Mouse (Mus musculus) kidney, embryonic 15.5 days (tissue): Measurements from ENCODE around the gene Hoxb3. TPM values are rescaled to one million over a fixed set of nuclear protein-coding genes. Genes with fewer than 3 reads are reported as not detected.

Experiments
- ATAC-seq: fragments of 200-750 bp; cut with Nextera tagmentation; replicated peaks from 2 replicates; pipeline ENCODE4 v1.8.0; 2017; ENCODE audit warnings: moderate TSS enrichment; ENCODE audit not compliant: low FRiP score
- H3K27ac ChIP-seq: fragments of 300-500 bp; sonication (generic); 2 replicates; pipeline ENCODE4 v1.5.1; 2015; ENCODE audit warnings: mild to moderate bottlenecking, inconsistent platforms
- H3K27me3 ChIP-seq: fragments of 300-500 bp; sonication (generic); 2 replicates; pipeline ENCODE4 v1.6.1; 2015; ENCODE audit warnings: inconsistent platforms
- H3K36me3 ChIP-seq: fragments of 300-500 bp; sonication (generic); 2 replicates; pipeline ENCODE4 v1.6.1; 2015; ENCODE audit warnings: inconsistent platforms
- H3K4me1 ChIP-seq: fragments of 300-500 bp; sonication (generic); 2 replicates; pipeline ENCODE4 v1.6.1; 2015; ENCODE audit warnings: inconsistent platforms
- H3K4me2 ChIP-seq: fragments of 300-500 bp; sonication (generic); 2 replicates; pipeline ENCODE4 v1.6.1; 2015; ENCODE audit warnings: moderate library complexity, mild to moderate bottlenecking, inconsistent platforms
- H3K4me3 ChIP-seq: fragments of 300-500 bp; sonication (generic); replicated peaks from 2 replicates; pipeline ENCODE4 v1.5.1; 2015; ENCODE audit warnings: mild to moderate bottlenecking, inconsistent platforms
- H3K9ac ChIP-seq: fragments of 300-500 bp; sonication (generic); 2 replicates; pipeline ENCODE4 v1.6.1; 2015; ENCODE audit warnings: mild to moderate bottlenecking, inconsistent platforms
- H3K9me3 ChIP-seq: fragments of 300-500 bp; sonication (generic); replicated peaks from 2 replicates; pipeline ENCODE4 v1.6.1; 2016; ENCODE audit warnings: inconsistent platforms
- WGBS: fragments of 180-500 bp; shearing (Covaris S2); methylation state at CpG from one replicate; pipeline ENCODE4 v1.1.7; 2015; ENCODE audit warnings: mixed read lengths; 5-methylcytosine and 5-hydroxymethylcytosine counted together
- polyA plus RNA-seq: library from polyadenylated mRNA; unstranded; fragments of >200 nt; fragmentation: Nextera tagmentation; extraction: Ambion mirVana; gene quantifications from 2 replicates; pipeline ENCODE4 v1.2.1, GENCODE M21; 2015

The Hoxb3 gene
- polyA plus RNA-seq, 1 experiment from 2014 or later = 4.5 TPM

GRCm38 (mm10) chr11:96353939-96354338 is 30.8 kb downstream of the Hoxb3 start:
- Histone ChIP-seq H3K4me1 (peaks cover 46% of the 10 kb centered on the region), H3K36me3 (no peaks in the 10 kb centered on the region), H3K4me2 (peak overlapping the region; percentile 81), H3K27ac (peak overlapping the region; percentile 96), H3K9me3 (no peaks in the 10 kb centered on the region), H3K27me3 (no peaks in the 10 kb centered on the region), H3K4me3 (peak overlapping the region; percentile 68), H3K9ac (peak overlapping the region; percentile 94)
- ATAC-seq = no peak
- 7% methylated on average over 8 of the region's 8 CpGs for WGBS

GRCm38 (mm10) chr11:96354376-96354775 is 31.2 kb downstream of the Hoxb3 start:
- Histone ChIP-seq H3K27ac (peak overlapping the region; percentile 96), H3K27me3 (no peaks in the 10 kb centered on the region), H3K4me2 (peak overlapping the region; percentile 81), H3K9ac (peak overlapping the region; percentile 94), H3K4me1 (peaks cover 41% of the 10 kb centered on the region), H3K36me3 (no peaks in the 10 kb centered on the region), H3K4me3 (peak overlapping the region; percentile 68), H3K9me3 (no peaks in the 10 kb centered on the region)
- under 1% methylated on average over 25 of the region's 25 CpGs for WGBS
- no peak for ATAC-seq

GRCm38 (mm10) chr11:96354801-96355311 is 31.7 kb downstream of the Hoxb3 start:
- Histone ChIP-seq H3K27me3 (no peaks in the 10 kb centered on the region), H3K36me3 (no peaks in the 10 kb centered on the region), H3K9me3 (no peaks in the 10 kb centered on the region), H3K4me1 (peaks cover 36% of the 10 kb centered on the region), H3K4me3 (peak overlapping the region; percentile 68), H3K9ac (peak overlapping the region; percentile 94), H3K4me2 (peak overlapping the region; percentile 81), H3K27ac (peak overlapping the region; percentile 96)
- WGBS = 6% methylated on average over 9 of the region's 9 CpGs
- no peak for ATAC-seq

- no peaks in the 10 kb centered on the region for H3K36me3 ChIP-seq
- H3K27me3 ChIP-seq = peaks cover 37% of the 10 kb centered on the region
- no peak overlapping the region for H3K9ac ChIP-seq
- H3K4me2 ChIP-seq = no peak overlapping the region
- 17% methylated on average over 5 of the region's 5 CpGs for WGBS
- ATAC-seq = peak; percentile 80
- no peak overlapping the region; the same call in 1 of the 2 replicates for H3K27ac ChIP-seq
- H3K4me3 ChIP-seq = no peak overlapping the region
- peaks cover 37% of the 10 kb centered on the region for H3K4me1 ChIP-seq
- H3K9me3 ChIP-seq = no peaks in the 10 kb centered on the region
These were observed 40.7 kb downstream of the Hoxb3 start for GRCm38 (mm10) chr11:96363807-96364206.

- H3K9ac ChIP-seq = peak within 1 kb of the TSS; percentile 8; the same call in 1 of the 2 replicates
- H3K4me3 ChIP-seq = peak within 1 kb of the TSS; percentile 28
- 12% methylated on average over 26 of the region's 26 CpGs for WGBS
- H3K4me1 ChIP-seq = peaks cover 49% of the 10 kb centered on the region
- peaks cover 49% of the 10 kb centered on the region for H3K27me3 ChIP-seq
- no peak within 1 kb of the TSS for H3K27ac ChIP-seq
- H3K36me3 ChIP-seq = no peaks in the 10 kb centered on the region
- peak within 1 kb of the TSS; percentile 57 for H3K4me2 ChIP-seq
- H3K9me3 ChIP-seq = no peaks in the 10 kb centered on the region
- ATAC-seq = 0 out of 2 replicates have a peak, but pooled peaks have one; percentile 12
These were observed 42.4 kb downstream of the Hoxb3 start, which contains the start of gene Hoxb1 for GRCm38 (mm10) chr11:96365441-96366091. TSS of gene Hoxb1 (plus strand) at chr11:96365752.

GRCm38 (mm10) chr11:96366092-96367041 is 43.2 kb downstream of the Hoxb3 start:
- peak overlapping the region; percentile 8; the same call in 1 of the 2 replicates for H3K9ac ChIP-seq
- WGBS = 4% methylated on average over 47 of the region's 47 CpGs
- ATAC-seq = peak; percentile 42

DNA sequence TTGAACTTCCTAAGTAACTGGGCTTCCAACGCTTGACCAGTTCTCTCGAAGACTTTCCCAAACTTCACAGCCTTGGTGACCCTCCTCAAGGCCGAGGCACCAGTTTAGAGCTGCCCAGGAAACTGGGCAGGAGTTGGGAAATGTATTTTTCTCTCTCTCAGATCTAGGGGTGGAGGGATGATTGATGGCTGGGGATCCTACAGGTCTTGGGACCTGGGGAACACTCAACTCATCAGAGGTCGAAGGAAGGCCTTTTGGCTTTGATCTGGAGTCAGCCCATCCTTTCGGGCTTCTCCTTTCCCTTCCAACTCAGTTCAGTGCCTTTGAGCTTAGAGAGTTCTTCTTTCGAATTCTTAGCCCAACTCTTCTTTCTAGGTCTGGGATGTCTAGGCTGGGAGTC is 44.0 kb downstream of the Hoxb3 start:
- H3K4me3 ChIP-seq = peak overlapping the region; percentile 28; the same call in 1 of the 2 replicates
- no peak for ATAC-seq
- no peaks in the 10 kb centered on the region for H3K36me3 ChIP-seq
- H3K9ac ChIP-seq = no peak overlapping the region; the same call in 1 of the 2 replicates
- no peaks in the 10 kb centered on the region for H3K9me3 ChIP-seq
- peak overlapping the region; percentile 57 for H3K4me2 ChIP-seq
- peaks cover 61% of the 10 kb centered on the region for H3K4me1 ChIP-seq
- H3K27ac ChIP-seq = no peak overlapping the region
- peaks cover 53% of the 10 kb centered on the region for H3K27me3 ChIP-seq
- 44% methylated on average over 6 of the region's 6 CpGs for WGBS

More at GRCm38 (mm10) chr11:96366092-96367041, 43.2 kb downstream of the Hoxb3 start:
- no peaks in the 10 kb centered on the region for H3K36me3 ChIP-seq
- H3K9me3 ChIP-seq = no peaks in the 10 kb centered on the region
- H3K4me1 ChIP-seq = peaks cover 55% of the 10 kb centered on the region
- peak overlapping the region; percentile 57 for H3K4me2 ChIP-seq
- H3K27me3 ChIP-seq = peaks cover 53% of the 10 kb centered on the region
- no peak overlapping the region for H3K27ac ChIP-seq
- peak overlapping the region; percentile 28 for H3K4me3 ChIP-seq

GRCm38 (mm10) chr11:96368686-96369085 is 45.6 kb downstream of the Hoxb3 start:
- H3K27me3 ChIP-seq = peaks cover 56% of the 10 kb centered on the region
- H3K27ac ChIP-seq = no peak overlapping the region
- H3K36me3 ChIP-seq = no peaks in the 10 kb centered on the region
- H3K9me3 ChIP-seq = no peaks in the 10 kb centered on the region
- H3K9ac ChIP-seq = no peak overlapping the region
- peaks cover 63% of the 10 kb centered on the region for H3K4me1 ChIP-seq
- no peak overlapping the region for H3K4me3 ChIP-seq
- no peak overlapping the region for H3K4me2 ChIP-seq
- ATAC-seq = no peak
- 34% methylated on average over 5 of the region's 5 CpGs for WGBS

- no peak for ATAC-seq
- Histone ChIP-seq H3K27me3 (peaks cover 56% of the 10 kb centered on the region), H3K27ac (no peak overlapping the region), H3K9me3 (no peaks in the 10 kb centered on the region), H3K4me1 (peaks cover 58% of the 10 kb centered on the region), H3K36me3 (no peaks in the 10 kb centered on the region), H3K4me2 (no peak overlapping the region), H3K9ac (no peak overlapping the region), H3K4me3 (no peak overlapping the region)
- WGBS = 70% methylated on average over 7 of the region's 7 CpGs
These were observed 46.0 kb downstream of the Hoxb3 start for GRCm38 (mm10) chr11:96369140-96369539.

- H3K9ac ChIP-seq = no peak overlapping the region
- peaks cover 43% of the 10 kb centered on the region for H3K4me1 ChIP-seq
- 56% methylated on average over 3 of the region's 3 CpGs for whole genome bisulfite sequencing
- H3K9me3 ChIP-seq = no peaks in the 10 kb centered on the region
- H3K27ac ChIP-seq = no peak overlapping the region
- H3K27me3 ChIP-seq = peaks cover 40% of the 10 kb centered on the region
- H3K4me2 ChIP-seq = no peak overlapping the region
- no peaks in the 10 kb centered on the region for H3K36me3 ChIP-seq
- H3K4me3 ChIP-seq = no peak overlapping the region
- no peak for ATAC-seq
These were observed 48.6 kb downstream of the Hoxb3 start for GRCm38 (mm10) chr11:96371726-96372125.

- Histone ChIP-seq H3K4me3 (no peak overlapping the region), H3K27ac (peak overlapping the region; percentile 84), H3K4me2 (peak overlapping the region; percentile 23; the same call in 1 of the 2 replicates), H3K4me1 (peaks cover 37% of the 10 kb centered on the region), H3K27me3 (peaks cover 33% of the 10 kb centered on the region), H3K9me3 (no peaks in the 10 kb centered on the region), H3K9ac (no peak overlapping the region), H3K36me3 (no peaks in the 10 kb centered on the region)
- 5% methylated on average over 3 of the region's 3 CpGs for WGBS
- peak; percentile 88 for ATAC-seq
These were observed 49.4 kb downstream of the Hoxb3 start for GRCm38 (mm10) chr11:96372519-96372918.
